11 mouse cellular contexts compared by ENCODE assay signal in the genomic region with DNA sequence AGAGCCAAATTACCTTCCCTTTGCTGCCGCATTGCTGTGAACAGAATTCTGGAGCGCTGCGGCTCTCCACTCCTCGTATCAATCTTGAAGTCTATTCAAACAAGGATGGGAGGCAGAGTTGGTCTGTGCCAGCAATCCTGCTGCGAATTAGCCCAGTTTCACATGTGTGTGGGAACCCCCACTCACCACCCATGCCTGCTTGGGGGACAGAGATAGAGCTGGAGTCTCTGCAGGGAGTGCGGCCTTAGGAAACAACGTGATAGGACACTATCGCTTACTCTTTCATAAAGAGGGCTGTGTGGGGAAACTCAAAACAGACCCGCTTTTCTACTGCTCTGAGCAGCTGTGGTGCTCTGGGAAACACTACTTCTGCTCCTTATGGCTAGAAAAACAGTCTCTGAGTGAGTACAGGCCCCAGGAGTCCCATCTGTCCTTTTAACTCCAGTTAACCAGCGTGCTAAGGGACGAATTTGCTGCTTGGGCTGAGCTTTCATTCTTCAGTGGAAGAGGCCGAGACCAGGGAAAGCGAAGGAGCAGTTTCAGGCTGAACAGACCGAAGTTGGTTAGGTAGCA.
A peak's percentile ranks its signal among the peaks of the same experiment; 100 is the strongest.
DNase-seq lines count a peak whose midpoint lies in the region; ATAC-seq and TF ChIP-seq lines count a peak whose summit lies in the region.
"Had no signal": no experiment of that assay in that cellular context is flagged by ENCODE, and none has a peak within 500 bp of the region (broad histone marks: within the 10 kb centered on the region; RNA-seq: fewer than 3 reads in every experiment).

No protein-coding gene starts in this region.

- H3K9me3 ChIP-seq in forebrain, postnatal 0 days (ENCODE audit: low read length): no peaks in the 10 kb centered on the region
- H3K9me3 ChIP-seq in forebrain, embryonic 16.5 days (ENCODE audit: control insufficient read depth, low read length): no peaks in the 10 kb centered on the region
- H3K9me3 ChIP-seq in embryonic facial prominence, embryonic 15.5 days (replicated peaks): no peaks in the 10 kb centered on the region
- H3K9me3 ChIP-seq in intestine, embryonic 15.5 days: no peaks in the 10 kb centered on the region
- no peaks in the 10 kb centered on the region for H3K9me3 ChIP-seq in midbrain, embryonic 15.5 days

- H3K36me3 ChIP-seq in forebrain, postnatal 0 days (ENCODE audit: insufficient read depth): no peaks in the 10 kb centered on the region
- H3K36me3 ChIP-seq in forebrain, embryonic 16.5 days (ENCODE audit: control insufficient read depth, insufficient read depth): no peaks in the 10 kb centered on the region
- H3K36me3 ChIP-seq in embryonic facial prominence, embryonic 15.5 days: no peaks in the 10 kb centered on the region
- H3K36me3 ChIP-seq in intestine, embryonic 15.5 days: no peaks in the 10 kb centered on the region
- no peaks in the 10 kb centered on the region for H3K36me3 ChIP-seq in midbrain, embryonic 15.5 days (replicated peaks)

- peak; percentile 45; the same call in 1 of the 2 replicates for ATAC-seq in forebrain, postnatal 0 days
- no peak for ATAC-seq in forebrain, embryonic 16.5 days
- no peak for ATAC-seq in embryonic facial prominence, embryonic 15.5 days (ENCODE audit: insufficient number of reproducible peaks, low FRiP score, low TSS enrichment, low read depth)
- ATAC-seq in intestine, embryonic 15.5 days: no peak
- ATAC-seq in midbrain, embryonic 15.5 days (replicated peaks): no peak

- H3K9ac ChIP-seq in forebrain, postnatal 0 days: no peak overlapping the region
- no peak overlapping the region for H3K9ac ChIP-seq in forebrain, embryonic 16.5 days (replicated peaks; ENCODE audit: low read depth, low read length)
- no peak overlapping the region for H3K9ac ChIP-seq in embryonic facial prominence, embryonic 15.5 days
- H3K9ac ChIP-seq in intestine, embryonic 15.5 days: no peak overlapping the region
- H3K9ac ChIP-seq in midbrain, embryonic 15.5 days: no peak overlapping the region

- no peaks in the 10 kb centered on the region for H3K27me3 ChIP-seq in forebrain, postnatal 0 days (ENCODE audit: insufficient read depth, low read length)
- H3K27me3 ChIP-seq in forebrain, embryonic 16.5 days (replicated peaks; ENCODE audit: control insufficient read depth, insufficient read depth, low read length): no peaks in the 10 kb centered on the region
- no peaks in the 10 kb centered on the region for H3K27me3 ChIP-seq in embryonic facial prominence, embryonic 15.5 days
- H3K27me3 ChIP-seq in intestine, embryonic 15.5 days (replicated peaks): no peaks in the 10 kb centered on the region
- H3K27me3 ChIP-seq in midbrain, embryonic 15.5 days (replicated peaks): no peaks in the 10 kb centered on the region

- H3K27ac ChIP-seq in forebrain, postnatal 0 days (ENCODE audit: low read depth, low read length): no peak overlapping the region
- H3K27ac ChIP-seq in forebrain, embryonic 16.5 days (ENCODE audit: low read length): no peak overlapping the region
- H3K27ac ChIP-seq in embryonic facial prominence, embryonic 15.5 days (replicated peaks): peak overlapping the region; percentile 55; the same call in 1 of the 2 replicates
- no peak overlapping the region for H3K27ac ChIP-seq in intestine, embryonic 15.5 days
- H3K27ac ChIP-seq in midbrain, embryonic 15.5 days: no peak overlapping the region

- peak; percentile 2 for DNase-seq in forebrain, postnatal 0 days
- DNase-seq in right cerebral cortex, postnatal 10 days (ENCODE audit: low spot score in 2 of 2): peak; percentile 26 to 32
- no peak for DNase-seq in right cerebral cortex, postnatal 36 days (ENCODE audit: low spot score in 2 of 2)
- DNase-seq in retina, embryonic 14.5 days (ENCODE audit: low spot score): peak; percentile 5
- DNase-seq: B cell, adult 2 months; heart, postnatal 14 days; lung, postnatal 14 days had no signal

- no peak for TF ChIP-seq CTCF in forebrain, postnatal 0 days (IDR thresholded peaks at IDR 0.05; ENCODE audit: low read depth)

- H3K4me2 ChIP-seq in forebrain, postnatal 0 days (ENCODE audit: low read depth): no peak overlapping the region
- no peak overlapping the region for H3K4me2 ChIP-seq in forebrain, embryonic 16.5 days (ENCODE audit: low read length)
- no peak overlapping the region for H3K4me2 ChIP-seq in embryonic facial prominence, embryonic 15.5 days (replicated peaks)
- no peak overlapping the region for H3K4me2 ChIP-seq in intestine, embryonic 15.5 days (replicated peaks)
- H3K4me2 ChIP-seq in midbrain, embryonic 15.5 days: no peak overlapping the region

- H3K4me1 ChIP-seq in forebrain, postnatal 0 days (ENCODE audit: insufficient read depth): no peaks in the 10 kb centered on the region
- H3K4me1 ChIP-seq in forebrain, embryonic 16.5 days (replicated peaks; ENCODE audit: control insufficient read depth, insufficient read depth, low read length): no peaks in the 10 kb centered on the region
- H3K4me1 ChIP-seq in embryonic facial prominence, embryonic 15.5 days: peaks cover 3% of the 10 kb centered on the region; the same call in 1 of the 2 replicates
- 0 out of 2 replicates have a peak, but pooled peaks cover 6% of the 10 kb centered on the region for H3K4me1 ChIP-seq in intestine, embryonic 15.5 days (replicated peaks)
- no peaks in the 10 kb centered on the region for H3K4me1 ChIP-seq in midbrain, embryonic 15.5 days

- H3K4me3 ChIP-seq in forebrain, postnatal 0 days (ENCODE audit: low read depth, low read length): no peak overlapping the region
- H3K4me3 ChIP-seq in forebrain, embryonic 16.5 days (replicated peaks; ENCODE audit: low read length): no peak overlapping the region
- no peak overlapping the region for H3K4me3 ChIP-seq in embryonic facial prominence, embryonic 15.5 days (replicated peaks)
- H3K4me3 ChIP-seq in intestine, embryonic 15.5 days (replicated peaks): no peak overlapping the region
- H3K4me3 ChIP-seq in midbrain, embryonic 15.5 days: no peak overlapping the region

- 63% methylated on average over 14 of the region's 14 CpGs for WGBS in forebrain, postnatal 0 days
- WGBS in forebrain, embryonic 16.5 days: 61% methylated on average over 14 of the region's 14 CpGs
- 53% methylated on average over 14 of the region's 14 CpGs for WGBS in embryonic facial prominence, embryonic 15.5 days
- WGBS in intestine, embryonic 15.5 days: 77% methylated on average over 14 of the region's 14 CpGs
- 66% methylated on average over 14 of the region's 14 CpGs for WGBS in midbrain, embryonic 15.5 days

Comparison
In these comparisons a context has a peak if more than half of its experiments do, and no peak if none do; other contexts are left out.
1. DNase-seq: peak in forebrain, postnatal 0 days (single experiment), right cerebral cortex, postnatal 10 days (2 of 2) and retina, embryonic 14.5 days (single experiment); none in right cerebral cortex, postnatal 36 days (0 of 2).